Mouse (Mus musculus): ENCODE data around the gene Ldlrad3.

Ldlrad3 gene

GRCm38 (mm10) chr2:102113323-102113722 lies 72.9 kb downstream of the Ldlrad3 start:
- DNase-seq: peak in 1 of 2 experiments; percentile 48

GRCm38 (mm10) chr2:102111906-102112499 lies 74.2 kb downstream of the Ldlrad3 start:
- no peak for DNase-seq

GRCm38 (mm10) chr2:102110306-102110705 lies 75.9 kb downstream of the Ldlrad3 start:
- DNase-seq: no peak

- DNase-seq: no peak
These were observed 78.9 kb downstream of the Ldlrad3 start for GRCm38 (mm10) chr2:102107280-102107679.

GRCm38 (mm10) chr2:102106728-102107127 lies 79.5 kb downstream of the Ldlrad3 start:
- DNase-seq: no peak

GRCm38 (mm10) chr2:102105454-102105853 lies 80.7 kb downstream of the Ldlrad3 start:
- no peak for DNase-seq

GRCm38 (mm10) chr2:102103955-102104354 lies 82.2 kb downstream of the Ldlrad3 start:
- no peak for DNase-seq

GRCm38 (mm10) chr2:102100490-102100889 lies 85.7 kb downstream of the Ldlrad3 start:
- no peak for DNase-seq

GRCm38 (mm10) chr2:102099702-102100450 lies 86.3 kb downstream of the Ldlrad3 start:
- DNase-seq: no peak

- DNase-seq: no peak
These were observed 86.9 kb downstream of the Ldlrad3 start for GRCm38 (mm10) chr2:102099261-102099660.

GRCm38 (mm10) chr2:102094773-102095172 lies 91.4 kb downstream of the Ldlrad3 start:
- DNase-seq: peak; percentile 54 to 57

GRCm38 (mm10) chr2:102094281-102094680 lies 91.9 kb downstream of the Ldlrad3 start:
- no peak for DNase-seq

GRCm38 (mm10) chr2:102092579-102092978 lies 93.6 kb downstream of the Ldlrad3 start:
- DNase-seq: peak in 1 of 2 experiments; percentile 40

GRCm38 (mm10) chr2:102091516-102092350 lies 94.5 kb downstream of the Ldlrad3 start:
- DNase-seq: peak; percentile 82 to 91

- DNase-seq: no peak
These were observed 98.4 kb downstream of the Ldlrad3 start for GRCm38 (mm10) chr2:102087787-102088186.

GRCm38 (mm10) chr2:102086583-102086982 lies 99.6 kb downstream of the Ldlrad3 start:
- DNase-seq: no peak

GRCm38 (mm10) chr2:102082782-102083181 lies 103.4 kb downstream of the Ldlrad3 start:
- DNase-seq: no peak

- DNase-seq: peak; percentile 81 to 89
These were observed 108.6 kb downstream of the Ldlrad3 start for GRCm38 (mm10) chr2:102077554-102077953.

GRCm38 (mm10) chr2:102076237-102076636 lies 109.9 kb downstream of the Ldlrad3 start:
- no peak for DNase-seq

GRCm38 (mm10) chr2:102073266-102074037 lies 112.7 kb downstream of the Ldlrad3 start:
- no peak for DNase-seq

- DNase-seq: no peak
These were observed 113.3 kb downstream of the Ldlrad3 start for GRCm38 (mm10) chr2:102072859-102073258.

GRCm38 (mm10) chr2:102071022-102071717 lies 115.0 kb downstream of the Ldlrad3 start:
- DNase-seq: peak; percentile 69 to 78

Measured in cerebellum, postnatal 25 days (tissue).